Mouse (Mus musculus): ENCODE data around the gene Glrx5. TPM values are rescaled to one million over a fixed set of nuclear protein-coding genes. Genes with fewer than 3 reads are reported as not detected.

Gene Glrx5
- total RNA-seq, 2 experiments from 2014 or later, result 57.9 to 61.2 TPM

DNA sequence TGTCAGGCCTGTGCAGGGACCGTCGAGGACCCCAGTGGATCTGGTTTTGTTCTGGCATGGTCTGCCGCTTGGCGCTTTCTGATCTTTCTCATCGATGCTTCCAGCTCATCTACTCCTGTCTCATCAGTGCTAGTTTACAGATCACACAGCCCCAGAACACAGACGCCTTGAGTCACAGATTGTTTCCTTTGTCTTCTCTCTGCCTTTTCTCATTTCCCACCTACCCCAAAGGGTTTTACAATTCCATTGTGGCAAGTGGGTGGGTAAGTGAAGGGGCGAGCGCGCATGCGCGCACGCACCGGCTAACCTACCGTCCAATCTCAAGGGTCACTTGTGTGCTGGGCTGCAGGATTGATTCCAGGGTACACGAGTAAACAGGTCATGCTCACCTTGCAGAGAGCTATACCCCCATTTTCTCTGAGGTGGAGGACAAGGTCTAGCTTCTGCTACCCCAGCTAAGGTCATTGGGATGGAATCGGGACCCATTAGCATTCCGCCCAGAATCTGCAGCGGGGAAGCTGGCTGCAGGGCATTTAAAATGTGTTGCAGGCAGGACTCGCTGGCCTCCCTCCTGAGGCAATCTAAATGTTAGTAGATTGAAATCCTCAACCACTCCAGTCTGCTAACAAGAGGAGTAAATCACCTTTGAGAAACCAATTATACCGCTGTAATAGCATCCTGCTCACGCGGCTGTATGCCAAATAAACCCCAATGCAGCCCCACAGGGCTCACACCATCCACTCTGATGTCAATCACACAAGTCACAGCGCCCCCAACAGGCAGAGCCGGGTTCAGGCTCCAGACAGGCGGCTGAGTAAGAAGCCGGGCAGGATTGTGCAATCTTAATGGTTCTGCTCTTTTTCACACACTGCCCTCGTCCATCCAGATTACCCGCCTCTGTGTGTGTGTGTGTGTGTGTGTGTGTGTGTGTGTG is 31.0 kb downstream of the Glrx5 start:
- intact Hi-C loops (cut with DNase I), result no loop called here
- no peak for DNase-seq

DNA sequence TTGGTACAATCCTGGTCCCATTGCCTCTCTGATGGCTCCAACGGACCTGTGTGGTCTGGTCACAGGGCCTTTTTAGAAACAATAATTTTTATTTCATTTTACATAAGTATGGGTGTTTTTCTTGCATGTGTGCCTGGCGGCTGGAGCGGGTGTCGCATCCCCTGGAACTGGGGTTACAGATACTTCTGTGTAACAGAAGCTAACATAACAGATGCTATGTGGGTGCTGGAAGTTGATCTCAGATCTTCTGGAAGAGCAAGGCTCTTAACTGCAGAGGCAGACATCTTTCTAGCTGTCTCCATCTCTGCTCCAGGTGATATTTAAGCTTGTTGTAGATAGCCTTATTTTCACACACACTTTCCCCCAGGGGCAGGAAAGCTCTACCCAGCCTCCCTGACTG is 31.7 kb downstream of the Glrx5 start:
- DNase-seq, result no peak

DNA sequence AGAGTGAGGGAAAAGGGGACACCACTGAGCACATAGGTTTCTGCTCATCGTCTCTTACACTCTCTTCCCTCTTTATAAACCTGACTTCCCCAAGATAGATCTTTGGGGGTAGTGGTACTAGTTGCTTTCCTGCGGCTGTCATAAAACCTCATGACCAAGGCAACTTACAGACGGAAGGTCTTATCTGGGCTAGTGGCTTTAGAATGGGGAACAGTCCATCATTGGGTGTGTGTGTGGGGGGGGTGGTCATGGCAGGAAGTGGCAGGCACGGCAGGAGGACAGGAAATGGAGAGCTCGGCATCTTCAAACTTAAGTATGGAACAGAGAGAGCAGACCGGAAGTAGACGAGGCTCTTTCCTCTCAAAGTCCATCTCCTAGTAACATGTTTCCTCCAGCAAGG is 32.6 kb downstream of the Glrx5 start:
- intact Hi-C loops (cut with DNase I), result no loop called here
- no peak for DNase-seq

More for the DNA sequence above, 31.7 kb downstream of the Glrx5 start:
- intact Hi-C loops (cut with DNase I), result no loop called here

DNA sequence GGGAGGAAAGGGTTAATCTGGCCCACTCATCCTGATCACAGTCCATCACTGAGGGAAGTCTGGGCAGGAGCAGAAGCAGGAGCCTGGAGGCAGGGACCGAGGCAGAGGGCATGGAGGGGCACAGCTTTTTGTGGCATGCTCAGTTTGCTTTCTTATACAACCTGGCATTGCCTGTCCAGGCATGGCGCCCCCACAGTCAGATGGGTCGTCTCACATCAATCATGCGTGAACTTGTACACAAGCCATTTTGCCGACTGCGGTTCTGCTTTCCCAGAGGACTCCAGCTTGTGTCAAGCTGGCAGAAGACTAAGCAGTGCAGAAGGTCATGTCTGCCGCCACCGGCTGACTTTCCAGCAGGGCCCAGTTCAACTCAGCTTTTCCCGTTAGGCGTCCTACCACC is 34.0 kb downstream of the Glrx5 start:
- intact Hi-C loops (cut with DNase I), result no loop called here

DNA sequence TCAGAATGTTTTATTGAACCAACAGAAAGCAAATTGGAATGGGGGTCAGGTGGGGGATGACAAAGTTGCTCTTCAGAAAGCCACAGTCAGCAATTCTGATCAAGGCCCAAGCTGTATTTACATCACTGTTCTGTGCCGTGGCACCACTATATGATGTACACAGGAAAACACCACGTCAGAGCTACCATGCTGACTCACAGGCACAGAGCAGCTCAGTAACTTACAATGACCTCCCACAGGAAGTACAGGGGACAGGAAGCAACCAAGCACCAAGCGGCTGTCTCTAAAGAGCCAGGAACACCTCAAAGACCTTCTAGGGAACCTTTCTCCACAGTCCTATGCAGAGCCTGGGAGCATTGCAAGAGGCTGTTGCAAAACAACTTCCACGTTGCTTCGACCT is 36.4 kb downstream of the Glrx5 start:
- intact Hi-C loops (cut with DNase I), result no loop called here
- no peak for DNase-seq

More for the DNA sequence above, 34.0 kb downstream of the Glrx5 start:
- no peak for DNase-seq

DNA sequence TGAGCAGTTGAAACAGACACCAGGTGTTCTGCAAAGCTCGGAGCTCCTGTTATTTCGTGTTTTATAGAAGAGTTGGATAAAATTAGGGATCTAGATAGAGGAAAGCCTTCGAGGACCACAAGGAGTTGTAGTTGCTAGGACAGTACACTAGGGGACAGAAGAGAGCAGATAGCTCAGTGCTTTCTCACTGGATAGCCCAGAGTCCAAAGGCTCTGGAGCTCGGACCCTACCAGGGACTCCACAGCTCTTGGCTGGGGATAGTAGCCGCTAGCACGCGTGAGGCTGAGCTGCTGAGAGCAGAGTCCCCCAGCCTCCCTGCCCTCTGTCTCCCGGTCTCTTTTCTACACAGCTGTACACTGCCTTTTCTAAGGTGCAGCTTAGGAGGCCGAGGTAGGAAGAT is 41.2 kb downstream of the Glrx5 start:
- intact Hi-C loops (cut with DNase I), result loop anchor here (2.0 to 10.0 kb wide), 2 partner anchors 31 to 351 kb away; no protein-coding TSS in a partner anchor
- no peak for DNase-seq

DNA sequence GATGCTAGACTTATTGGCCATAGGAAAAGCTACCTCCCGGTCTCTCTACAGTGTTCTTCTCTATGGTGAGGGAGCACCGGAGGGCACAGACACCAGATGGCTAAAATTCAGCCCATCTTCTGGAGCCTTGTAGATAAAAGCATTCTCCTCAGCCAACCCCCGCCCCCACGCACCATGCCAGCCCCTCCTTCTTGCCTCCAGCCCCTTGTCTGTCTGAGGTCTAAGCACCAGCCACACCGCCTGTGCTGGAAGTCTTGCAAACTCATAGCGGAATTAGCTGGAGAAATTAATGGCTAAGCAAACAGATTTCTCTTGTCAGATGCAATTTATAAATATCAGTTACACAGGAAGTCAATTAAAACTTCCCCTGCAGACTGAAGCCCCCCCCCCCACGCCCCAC is 43.0 kb downstream of the Glrx5 start:
- intact Hi-C loops (cut with DNase I), result loop anchor here (2.0 to 10.0 kb wide), 2 partner anchors 29 to 349 kb away; no protein-coding TSS in a partner anchor
- DNase-seq, result no peak

DNA sequence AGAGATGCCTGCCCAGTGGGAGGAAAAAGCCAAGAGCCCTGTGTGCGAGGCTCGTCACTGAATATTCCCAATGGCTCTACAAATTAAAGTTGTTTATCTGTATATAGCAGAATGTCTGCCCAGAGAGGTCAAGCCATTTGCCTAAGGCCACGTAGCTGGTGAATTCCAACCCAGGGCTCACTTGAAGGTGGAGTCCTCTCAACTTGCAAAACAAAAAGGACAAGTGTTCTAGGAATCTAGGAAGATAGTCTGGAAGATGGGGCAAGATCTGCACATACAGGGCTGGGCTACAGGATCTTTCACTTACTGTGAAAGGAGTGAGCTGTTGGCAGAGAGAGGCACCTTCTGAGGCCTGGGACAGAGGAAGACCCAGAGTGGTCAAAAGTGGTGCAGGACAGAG is 44.0 kb downstream of the Glrx5 start:
- intact Hi-C loops (cut with DNase I), result loop anchor here (10.0 kb wide), 1 partner anchor 348 kb away; no protein-coding TSS in a partner anchor
- no peak for DNase-seq

DNA sequence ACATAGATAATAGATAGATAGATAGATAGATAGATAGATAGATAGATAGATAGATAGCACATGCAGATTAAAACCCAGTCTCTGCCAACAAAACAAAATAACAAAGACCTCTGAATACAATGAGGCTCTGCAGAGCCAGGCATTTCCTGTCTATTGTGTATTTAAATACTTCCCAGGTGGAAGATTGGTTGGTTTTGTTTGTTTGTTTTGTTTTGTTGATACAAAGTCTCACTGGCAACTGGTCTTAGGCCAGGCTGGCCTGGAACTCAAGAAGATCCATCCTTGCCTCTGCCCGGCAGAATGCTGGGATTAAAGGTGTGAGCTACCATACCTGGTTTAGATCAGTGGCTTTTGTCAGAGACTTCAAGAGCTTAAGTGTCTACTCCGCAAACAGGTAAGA is 44.7 kb downstream of the Glrx5 start:
- DNase-seq, result no peak
- intact Hi-C loops (cut with DNase I), result loop anchor here (10.0 kb wide), 1 partner anchor 348 kb away; no protein-coding TSS in a partner anchor

DNA sequence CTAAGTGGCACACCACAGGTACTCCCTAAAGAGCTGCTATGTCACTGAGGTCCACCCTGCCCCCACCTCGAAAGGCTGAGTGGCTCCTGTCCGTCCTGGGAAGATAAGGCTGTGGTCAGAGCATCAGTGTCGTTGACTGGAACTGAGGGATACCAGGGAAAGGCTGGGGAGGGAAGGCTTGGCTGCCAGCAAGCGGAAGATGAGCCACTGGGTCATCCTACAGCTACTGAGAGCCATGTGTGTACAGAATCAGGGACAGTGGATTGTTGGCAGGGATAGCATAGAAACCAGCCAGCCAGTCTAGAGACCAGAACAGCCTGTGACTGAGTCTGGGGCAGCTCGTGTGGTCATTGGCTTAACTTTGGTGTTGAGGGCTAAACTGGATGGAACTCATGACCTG is 51.7 kb downstream of the Glrx5 start:
- no peak for DNase-seq
- intact Hi-C loops (cut with DNase I), result no loop called here

DNA sequence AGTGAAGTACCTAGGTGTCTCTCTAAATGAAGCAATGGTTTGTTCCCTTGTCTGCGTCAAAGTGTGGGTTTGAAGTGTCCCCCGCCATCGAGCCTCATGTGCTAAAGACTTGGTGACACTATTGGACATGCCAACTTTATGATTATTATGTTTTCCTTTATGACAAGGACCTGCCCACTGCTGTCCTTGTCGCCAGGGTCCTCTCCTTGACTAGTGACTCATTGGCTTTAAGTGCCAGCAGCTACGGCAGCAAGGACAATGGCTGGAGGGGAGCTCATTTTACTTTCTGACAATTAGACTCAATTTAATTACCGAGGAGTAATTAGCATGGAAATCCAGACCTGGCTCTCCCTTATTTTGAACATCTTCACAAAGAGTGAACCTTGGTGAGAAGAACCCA is 52.3 kb downstream of the Glrx5 start:
- DNase-seq, result no peak

DNA sequence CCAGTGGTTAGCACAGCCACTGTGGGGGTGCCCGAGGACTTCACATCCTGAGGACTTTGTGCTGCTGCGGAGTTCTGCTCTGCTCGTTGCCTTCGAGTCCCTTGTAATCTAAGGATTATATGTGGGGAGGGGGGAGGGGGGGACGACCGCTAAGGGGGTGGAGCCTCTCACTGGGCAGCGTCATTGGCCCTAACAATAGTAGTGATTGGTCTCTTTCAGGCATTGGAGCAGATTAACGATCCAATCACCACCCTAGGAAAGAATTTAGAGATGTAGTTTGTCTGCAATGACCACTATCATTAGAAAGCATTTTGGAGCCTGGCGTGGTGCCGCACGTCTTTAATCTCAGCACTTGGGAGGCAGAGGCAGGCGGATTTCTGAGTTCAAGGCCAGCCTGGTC is 52.8 kb downstream of the Glrx5 start:
- no peak for DNase-seq
- intact Hi-C loops (cut with DNase I), result no loop called here

More for the DNA sequence above, 52.3 kb downstream of the Glrx5 start:
- intact Hi-C loops (cut with DNase I), result no loop called here

DNA sequence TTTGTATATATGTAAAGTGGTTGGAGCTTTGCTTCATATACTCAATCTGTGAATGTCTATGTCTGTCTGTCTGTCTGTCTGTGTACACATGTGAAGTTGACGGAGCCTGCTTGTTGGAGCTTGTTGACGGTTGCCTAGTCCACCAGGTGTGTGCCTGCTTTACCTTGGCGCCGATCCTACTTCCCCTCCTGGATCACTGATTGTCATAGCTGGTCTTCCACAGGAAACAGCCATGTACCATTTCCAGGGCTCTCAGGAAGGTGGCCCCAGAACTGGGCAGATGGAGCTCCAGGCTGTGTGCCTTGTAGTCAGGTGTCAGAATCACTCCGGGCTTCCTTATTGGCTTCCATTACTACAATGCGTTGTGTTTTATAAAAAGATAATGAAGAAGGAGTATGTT is 54.3 kb downstream of the Glrx5 start:
- no peak for DNase-seq
- intact Hi-C loops (cut with DNase I), result no loop called here

DNA sequence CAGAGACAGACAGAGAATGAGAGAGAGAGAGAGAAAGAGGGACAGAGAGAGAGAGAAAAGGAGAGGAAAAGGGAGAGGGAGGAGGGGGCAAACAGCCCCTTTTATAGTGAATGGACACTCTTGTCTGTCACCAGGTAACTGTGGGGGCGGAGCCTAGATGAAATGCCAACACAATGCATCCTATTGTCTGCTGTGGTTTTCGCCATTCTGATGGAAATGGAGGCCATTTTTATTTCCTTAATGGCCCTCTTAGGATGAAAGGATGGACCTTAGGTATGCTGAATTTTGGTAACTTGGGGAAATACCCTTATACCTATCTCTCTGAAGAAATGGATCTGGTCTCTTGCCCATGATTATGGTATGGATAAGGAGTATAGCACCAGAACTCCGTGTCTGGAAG is 54.9 kb downstream of the Glrx5 start:
- intact Hi-C loops (cut with DNase I), result no loop called here

DNA sequence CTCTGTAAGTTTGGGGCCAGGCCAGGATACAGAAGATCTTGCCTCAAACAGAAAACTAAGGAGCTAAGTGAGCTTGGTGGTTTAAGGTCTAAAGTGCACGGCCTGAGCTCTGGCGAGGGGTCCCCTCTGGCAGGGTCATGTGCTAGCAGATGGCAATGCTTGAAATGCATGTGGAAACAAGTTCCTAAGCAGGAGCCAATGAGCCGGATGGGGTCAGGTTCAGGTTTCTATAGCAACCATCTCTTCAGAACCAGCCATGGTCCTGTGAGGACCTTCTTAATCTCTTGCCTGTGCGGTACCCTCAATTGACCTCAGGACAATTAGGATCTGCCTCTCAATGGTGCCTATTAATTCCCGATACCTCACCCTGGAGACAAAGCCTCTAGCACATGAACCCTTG is 56.7 kb downstream of the Glrx5 start:
- DNase-seq, result no peak

More for the DNA sequence above, 54.9 kb downstream of the Glrx5 start:
- DNase-seq, result no peak

DNA sequence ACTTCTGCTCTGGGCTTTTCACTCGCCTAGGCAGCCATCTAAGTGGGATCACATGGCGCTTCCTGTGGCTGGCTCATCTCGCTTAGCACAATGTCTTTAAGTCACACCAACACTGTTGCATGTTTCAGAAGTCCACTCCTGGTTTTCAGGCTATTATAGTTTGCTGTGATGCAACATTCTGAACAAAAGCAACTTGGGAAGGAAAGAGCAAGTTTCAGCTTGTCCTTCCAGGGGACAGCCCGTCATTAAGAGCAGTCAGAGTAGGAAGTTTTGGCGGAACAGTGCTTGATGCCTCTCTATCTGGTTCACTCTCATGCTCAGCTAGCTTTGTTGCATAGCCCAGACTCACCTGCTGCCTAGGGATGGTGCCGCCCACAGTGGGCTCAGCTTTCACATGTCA is 59.1 kb downstream of the Glrx5 start:
- intact Hi-C loops (cut with DNase I), result no loop called here
- no peak for DNase-seq

More for the DNA sequence above, 56.7 kb downstream of the Glrx5 start:
- intact Hi-C loops (cut with DNase I), result no loop called here

Small RNA genes within 50 kb of the gene (microRNA-seq; reads per million reads assigned to microRNA genes)
- gene Mir3069, result 0.74 to 6.4 reads per million in 2 experiments

Other genes starting within 250 kb of the Glrx5 start
- gene Clmn, start 167.6 kb upstream of the Glrx5 start, total RNA-seq (2021), result 1 to 10 TPM; 1.9 to 2.1 TPM
- 1 to 10 TPM; 3.1 to 3.8 TPM for gene Syne3, start 22.9 kb upstream of the Glrx5 start, total RNA-seq (2021)
- gene Tcl1b2, start 113.3 kb downstream of the Glrx5 start, total RNA-seq (2021), result not detected
- gene Tcl1b1, start 127.0 kb downstream of the Glrx5 start, total RNA-seq (2021), result not detected
- gene Tcl1b5, start 143.7 kb downstream of the Glrx5 start, total RNA-seq (2021), result not detected
- not detected for gene Tcl1b3, start 158.4 kb downstream of the Glrx5 start, total RNA-seq (2021)
- gene Tcl1b4, start 169.3 kb downstream of the Glrx5 start, total RNA-seq (2021), result not detected
- not detected for gene Tcl1, start 190.1 kb downstream of the Glrx5 start, total RNA-seq (2021)

All from gastrocnemius, postnatal 36 days (tissue).